Mouse (Mus musculus) cerebellum, adult 2 months (tissue): ENCODE data around the gene Acrbp.

Experiments
- CTCF ChIP-seq: fragments of 200-500 bp; IDR thresholded peaks from 2 replicates; pipeline ENCODE4 v1.5.1; 2011; ENCODE audit warnings: low read depth, mild to moderate bottlenecking, control low read depth, low read length, moderate library complexity, borderline replicate concordance; ENCODE audit not compliant: insufficient read depth
- POLR2A ChIP-seq: fragments of 200-500 bp; IDR thresholded peaks from 2 replicates; pipeline ENCODE4 v1.6.1; 2011; ENCODE audit warnings: low read length, control low read depth, borderline replicate concordance; ENCODE audit not compliant: insufficient read depth

DNA sequence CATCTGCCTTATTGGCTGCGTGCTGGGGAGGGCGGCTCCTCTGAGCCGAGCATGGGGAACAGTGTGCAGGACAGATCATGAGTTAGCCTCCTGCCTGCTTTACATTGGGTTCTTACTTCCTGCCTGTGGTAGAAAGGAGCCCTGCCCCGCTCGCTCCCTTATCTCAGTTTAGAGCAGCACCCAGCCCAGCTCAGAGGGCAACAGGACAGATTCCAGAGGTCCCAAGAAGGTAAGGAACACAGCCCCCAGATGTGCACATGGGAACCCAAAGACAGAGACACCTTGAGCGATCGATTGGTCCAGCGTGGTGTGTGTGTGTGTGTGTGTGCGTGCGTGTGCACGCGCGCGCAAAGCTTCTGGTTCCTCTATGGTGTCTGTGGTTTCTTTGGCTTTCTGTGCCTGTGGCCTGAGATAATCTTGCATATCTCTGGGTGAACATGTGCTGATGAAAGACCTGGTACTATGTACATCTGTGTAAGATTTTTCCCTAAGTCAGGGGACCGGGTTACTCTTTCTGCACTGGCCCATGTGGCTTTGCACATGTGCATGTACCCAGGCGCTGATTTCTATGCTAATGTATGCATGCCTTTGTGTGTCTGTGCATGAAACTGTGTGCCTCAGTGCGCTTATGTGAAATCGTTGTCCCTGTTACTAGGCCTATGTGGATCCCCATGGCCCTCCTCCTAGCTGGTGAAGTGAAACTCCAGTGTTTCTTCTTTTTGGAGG is 21.8 kb downstream of the Acrbp start:
- no peak for TF ChIP-seq CTCF
- TF ChIP-seq POLR2A: no peak
